9 mouse cellular contexts compared by ENCODE assay signal in genomic region chr9:25480676-25481075, GRCm38 (mm10). TPM values are rescaled to one million over a fixed set of nuclear protein-coding genes. Genes with fewer than 3 reads are reported as not detected.
DNase-seq lines count a peak whose midpoint lies in the region; ATAC-seq lines count a peak whose summit lies in the region.
"Had no signal": no experiment of that assay in that cellular context is flagged by ENCODE, and none has a peak within 500 bp of the region (broad histone marks: within the 10 kb centered on the region; RNA-seq: fewer than 3 reads in every experiment).

No protein-coding gene starts in this region.

- H3K9me3 ChIP-seq in kidney, embryonic 16.5 days (ENCODE audit: low read length), result no peaks in the 10 kb centered on the region
- H3K9me3 ChIP-seq in hindbrain, embryonic 12.5 days (replicated peaks), result no peaks in the 10 kb centered on the region
- no peaks in the 10 kb centered on the region for H3K9me3 ChIP-seq in liver, embryonic 15.5 days (replicated peaks)
- H3K9me3 ChIP-seq: G1E had no signal

- H3K4me3 ChIP-seq in kidney, embryonic 16.5 days (ENCODE audit: low read length), result no peak overlapping the region
- H3K4me3 ChIP-seq in hindbrain, embryonic 12.5 days, result no peak overlapping the region
- H3K4me3 ChIP-seq in liver, embryonic 15.5 days (replicated peaks), result no peak overlapping the region

- WGBS in kidney, embryonic 16.5 days, result 73% methylated on average over 2 of the region's 2 CpGs
- 81% methylated on average over 2 of the region's 2 CpGs for WGBS in hindbrain, embryonic 12.5 days
- 78% methylated on average over 2 of the region's 2 CpGs for WGBS in liver, embryonic 15.5 days (ENCODE audit: insufficient replicate concordance)

- peaks cover 9% of the 10 kb centered on the region for H3K4me1 ChIP-seq in kidney, embryonic 16.5 days (ENCODE audit: insufficient read depth, low read length)
- peaks cover 9% of the 10 kb centered on the region for H3K4me1 ChIP-seq in hindbrain, embryonic 12.5 days
- peaks cover 40% of the 10 kb centered on the region for H3K4me1 ChIP-seq in liver, embryonic 15.5 days (replicated peaks)

- H3K4me2 ChIP-seq in kidney, embryonic 16.5 days (replicated peaks; ENCODE audit: low read depth, low read length), result peak overlapping the region; percentile 19
- peak overlapping the region; percentile 88 for H3K4me2 ChIP-seq in hindbrain, embryonic 12.5 days (replicated peaks)
- peak overlapping the region; percentile 82 for H3K4me2 ChIP-seq in liver, embryonic 15.5 days

- H3K27ac ChIP-seq in kidney, embryonic 16.5 days (ENCODE audit: low read length), result no peak overlapping the region
- no peak overlapping the region for H3K27ac ChIP-seq in hindbrain, embryonic 12.5 days
- peak overlapping the region; percentile 58; the same call in 1 of the 2 replicates for H3K27ac ChIP-seq in liver, embryonic 15.5 days (replicated peaks)

- ATAC-seq in kidney, embryonic 16.5 days (ENCODE audit: low FRiP score, low TSS enrichment), result no peak
- ATAC-seq in hindbrain, embryonic 12.5 days (ENCODE audit: low FRiP score), result no peak
- ATAC-seq in liver, embryonic 15.5 days (ENCODE audit: insufficient read depth), result no peak

- 0 out of 2 replicates have a peak, but pooled peaks cover 3% of the 10 kb centered on the region for H3K27me3 ChIP-seq in kidney, embryonic 16.5 days (ENCODE audit: insufficient read depth, low read length)
- H3K27me3 ChIP-seq in hindbrain, embryonic 12.5 days, result peaks cover 6% of the 10 kb centered on the region; the same call in 1 of the 2 replicates
- H3K27me3 ChIP-seq in liver, embryonic 15.5 days, result peaks cover 19% of the 10 kb centered on the region

- H3K9ac ChIP-seq in kidney, embryonic 16.5 days (replicated peaks; ENCODE audit: low read length), result no peak overlapping the region
- no peak overlapping the region for H3K9ac ChIP-seq in hindbrain, embryonic 12.5 days
- no peak overlapping the region for H3K9ac ChIP-seq in liver, embryonic 15.5 days

- peak; percentile 58 for DNase-seq in cerebellum, adult 9-10 months
- DNase-seq in cerebellum, adult 8-10 months, result no peak
- DNase-seq in kidney, postnatal 25 days, result no peak
- DNase-seq in thymus, postnatal 25 days, result no peak
- DNase-seq in urinary bladder, postnatal 25 days (ENCODE audit: low spot score), result no peak

- no peaks in the 10 kb centered on the region for H3K36me3 ChIP-seq in kidney, embryonic 16.5 days (ENCODE audit: insufficient read depth, low read length)
- no peaks in the 10 kb centered on the region for H3K36me3 ChIP-seq in hindbrain, embryonic 12.5 days
- H3K36me3 ChIP-seq in liver, embryonic 15.5 days (replicated peaks), result no peaks in the 10 kb centered on the region
- H3K36me3 ChIP-seq: G1E had no signal

RNA-seq across cellular contexts. Expression of gene Eepd1, which starts 0.7 kb away (rescaled TPM):
- 7.0 and 7.8 TPM in 2 replicates for polyA plus RNA-seq in kidney, embryonic 16.5 days (2015; fragmentation: Nextera tagmentation; extraction: Ambion mirVana)
- 7.5 and 8.0 TPM in 2 replicates for polyA plus RNA-seq in hindbrain, embryonic 12.5 days (2016; fragmentation: Nextera tagmentation; extraction: Ambion mirVana)
- polyA plus RNA-seq in liver, embryonic 15.5 days (2015; fragmentation: Nextera tagmentation; extraction: Ambion mirVana), result 5.9 and 7.0 TPM in 2 replicates
- polyA plus RNA-seq: G1E had no signal

Comparison
In these comparisons a context has a peak if more than half of its experiments do, and no peak if none do; other contexts are left out.
1. H3K4me2 ChIP-seq: peak in every context shown above with its lines; median percentile 88 in hindbrain, embryonic 12.5 days; 82 in liver, embryonic 15.5 days; 19 in kidney, embryonic 16.5 days.